Mouse (Mus musculus) thymus, postnatal 4 days (tissue): ENCODE measurements around the gene Tex29.
"Not testable (repeated sequence)": the region's sequence is repeated elsewhere in the genome, so short reads cannot be mapped to it uniquely, and the experiment has no call there.

Experiments
- DNase-seq: peaks from one replicate; pipeline ENCODE4 v3.0.0; 2021

Gene Tex29

GRCm38 (mm10) chr8:11831939-11832338 lies 8.3 kb upstream of the Tex29 start:
- DNase-seq = no peak

- no peak for DNase-seq
Measured at GRCm38 (mm10) chr8:11833157-11833556, 7.1 kb upstream of the Tex29 start.

- DNase-seq = no peak
Measured at GRCm38 (mm10) chr8:11834200-11834599, 6.1 kb upstream of the Tex29 start.

- no peak for DNase-seq
Measured at GRCm38 (mm10) chr8:11834691-11835090, 5.6 kb upstream of the Tex29 start.

- no peak for DNase-seq
Measured at GRCm38 (mm10) chr8:11841571-11841970, 1.3 kb downstream of the Tex29 start.

GRCm38 (mm10) chr8:11842757-11843156 lies 2.5 kb downstream of the Tex29 start:
- no peak for DNase-seq

- no peak for DNase-seq
Measured at GRCm38 (mm10) chr8:11843677-11844315, 3.5 kb downstream of the Tex29 start.

GRCm38 (mm10) chr8:11844316-11844685 lies 4.0 kb downstream of the Tex29 start:
- no peak for DNase-seq

GRCm38 (mm10) chr8:11846807-11847206 lies 6.5 kb downstream of the Tex29 start:
- DNase-seq = no peak

GRCm38 (mm10) chr8:11867832-11868231 lies 27.6 kb downstream of the Tex29 start:
- DNase-seq = no peak

- DNase-seq = not testable (repeated sequence)
Measured at GRCm38 (mm10) chr8:11874227-11874626, 34.0 kb downstream of the Tex29 start.

- no peak for DNase-seq
Measured at GRCm38 (mm10) chr8:11884646-11885045, 44.4 kb downstream of the Tex29 start.

- no peak for DNase-seq
Measured at GRCm38 (mm10) chr8:11885881-11886699, 45.8 kb downstream of the Tex29 start.

- DNase-seq = no peak
Measured at GRCm38 (mm10) chr8:11886824-11887223, 46.5 kb downstream of the Tex29 start.

GRCm38 (mm10) chr8:11889156-11890018 lies 49.1 kb downstream of the Tex29 start:
- DNase-seq = no peak

GRCm38 (mm10) chr8:11892756-11893155 lies 52.5 kb downstream of the Tex29 start:
- DNase-seq = no peak

GRCm38 (mm10) chr8:11896022-11896662 lies 55.9 kb downstream of the Tex29 start:
- DNase-seq = no peak

GRCm38 (mm10) chr8:11896677-11897076 lies 56.4 kb downstream of the Tex29 start:
- DNase-seq = no peak

- DNase-seq = no peak
Measured at GRCm38 (mm10) chr8:11898814-11899213, 58.5 kb downstream of the Tex29 start.
